Mouse (Mus musculus) heart, embryonic 13.5 days (tissue): ENCODE measurements around the gene Fyco1. TPM values are rescaled to one million over a fixed set of nuclear protein-coding genes. Genes with fewer than 3 reads are reported as not detected.

ENCODE experiments used
- ATAC-seq: fragments of 200-750 bp; cut with Nextera tagmentation; 2 replicates; pipeline ENCODE4 v1.8.0; 2017; ENCODE audit warnings: moderate TSS enrichment; ENCODE audit not compliant: insufficient number of reproducible peaks, low FRiP score, low TSS enrichment; ENCODE audit errors: extremely low read depth
- H3K27ac ChIP-seq: fragments of 300-500 bp; sonication (generic); replicated peaks from 2 replicates; pipeline ENCODE4 v1.5.1; 2015; ENCODE audit warnings: moderate library complexity, mild to moderate bottlenecking, inconsistent platforms
- H3K27me3 ChIP-seq: fragments of 300-500 bp; sonication (generic); replicated peaks from 2 replicates; pipeline ENCODE4 v1.6.1; 2015; ENCODE audit warnings: mild to moderate bottlenecking, inconsistent platforms
- H3K36me3 ChIP-seq: fragments of 300-500 bp; sonication (generic); 2 replicates; pipeline ENCODE4 v1.6.1; 2015; ENCODE audit warnings: mild to moderate bottlenecking, inconsistent platforms
- H3K4me1 ChIP-seq: fragments of 300-500 bp; sonication (generic); 2 replicates; pipeline ENCODE4 v1.6.1; 2015; ENCODE audit warnings: inconsistent platforms
- H3K4me2 ChIP-seq: fragments of 300-500 bp; sonication (generic); 2 replicates; pipeline ENCODE4 v1.6.1; 2015; ENCODE audit warnings: inconsistent platforms, mild to moderate bottlenecking, moderate library complexity
- H3K4me3 ChIP-seq: fragments of 300-500 bp; sonication (generic); 2 replicates; pipeline ENCODE4 v1.5.1; 2015; ENCODE audit warnings: moderate library complexity, mild to moderate bottlenecking, inconsistent platforms
- H3K9ac ChIP-seq: fragments of 300-500 bp; sonication (generic); 2 replicates; pipeline ENCODE4 v1.6.1; 2015; ENCODE audit warnings: inconsistent platforms, mild to moderate bottlenecking, moderate library complexity
- H3K9me3 ChIP-seq: fragments of 300-500 bp; sonication (generic); 2 replicates; pipeline ENCODE4 v1.6.1; 2016; ENCODE audit warnings: inconsistent platforms
- WGBS: fragments of 180-500 bp; shearing (Covaris S2); methylation state at CpG from one replicate; pipeline ENCODE4 v1.1.7; 2015; ENCODE audit warnings: mixed read lengths; 5-methylcytosine and 5-hydroxymethylcytosine counted together
- polyA plus RNA-seq: library from polyadenylated mRNA; unstranded; fragments of >200 nt; fragmentation: Nextera tagmentation; extraction: Ambion mirVana; gene quantifications from 2 replicates; pipeline ENCODE4 v1.2.1, GENCODE M21; 2015

Fyco1 gene
- polyA plus RNA-seq, 1 experiment from 2014 or later: 23.9 TPM

- Histone ChIP-seq H3K9me3 (no peaks in the 10 kb centered on the region), H3K4me1 (peaks cover 40% of the 10 kb centered on the region), H3K4me3 (peak overlapping the region; percentile 83), H3K4me2 (peak overlapping the region; percentile 85), H3K9ac (peak overlapping the region; percentile 92; the same call in 1 of the 2 replicates), H3K27ac (peak overlapping the region; percentile 95), H3K27me3 (no peaks in the 10 kb centered on the region), H3K36me3 (no peaks in the 10 kb centered on the region)
- WGBS: 61% methylated on average over 2 of the region's 2 CpGs
- ATAC-seq: no peak
Measured at GRCm38 (mm10) chr9:123849976-123850695, 1.6 kb downstream of the Fyco1 start.

- Histone ChIP-seq H3K4me1 (peaks cover 56% of the 10 kb centered on the region), H3K9ac (no peak overlapping the region), H3K27ac (peak overlapping the region; percentile 94), H3K4me2 (no peak overlapping the region), H3K9me3 (no peaks in the 10 kb centered on the region), H3K36me3 (peaks cover 20% of the 10 kb centered on the region), H3K4me3 (no peak overlapping the region), H3K27me3 (no peaks in the 10 kb centered on the region)
- no peak for ATAC-seq
- WGBS: 39% methylated on average over 1 of the region's 1 CpGs
Measured at GRCm38 (mm10) chr9:123846490-123846889, 5.2 kb downstream of the Fyco1 start.

DNA sequence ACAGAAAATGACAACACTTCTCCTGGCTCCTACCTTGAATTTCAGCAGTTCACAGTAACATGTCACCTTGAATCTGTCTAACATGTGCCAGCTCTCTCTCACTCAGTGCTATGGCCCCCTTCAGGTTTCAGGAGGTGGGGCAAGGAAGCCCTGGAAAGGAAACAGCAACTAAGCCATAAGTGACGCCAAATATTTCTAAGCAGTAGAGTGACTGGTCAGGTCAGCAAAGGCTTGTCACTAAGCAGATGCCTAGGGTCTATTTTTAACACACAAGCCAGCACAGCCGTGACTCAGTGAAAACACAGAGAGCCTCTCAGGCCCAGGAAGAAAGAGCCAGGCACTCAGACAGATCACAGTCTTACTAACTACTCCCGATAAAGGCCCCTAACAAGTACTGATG, 6.6 kb downstream of the Fyco1 start:
- Histone ChIP-seq H3K27ac (peak overlapping the region; percentile 94), H3K9ac (peak overlapping the region; percentile 47; the same call in 1 of the 2 replicates), H3K36me3 (peaks cover 34% of the 10 kb centered on the region), H3K4me1 (peaks cover 47% of the 10 kb centered on the region), H3K9me3 (no peaks in the 10 kb centered on the region), H3K4me3 (0 out of 2 replicates have a peak overlapping the region, but pooled peaks have one; percentile 4), H3K27me3 (no peaks in the 10 kb centered on the region), H3K4me2 (peak overlapping the region; percentile 52)
- WGBS: 13% methylated on average over 3 of the region's 3 CpGs
- peak; percentile 64; the same call in 1 of the 2 replicates for ATAC-seq

GRCm38 (mm10) chr9:123844468-123844867, 7.2 kb downstream of the Fyco1 start:
- peak overlapping the region; percentile 17; the same call in 1 of the 2 replicates for H3K9ac ChIP-seq
- peaks cover 40% of the 10 kb centered on the region for H3K36me3 ChIP-seq
- H3K4me1 ChIP-seq: peaks cover 40% of the 10 kb centered on the region
- no peaks in the 10 kb centered on the region for H3K27me3 ChIP-seq
- ATAC-seq: no peak
- WGBS: 52% methylated on average over 3 of the region's 3 CpGs
- H3K27ac ChIP-seq: peak overlapping the region; percentile 94
- H3K9me3 ChIP-seq: no peaks in the 10 kb centered on the region
- peak overlapping the region; percentile 52 for H3K4me2 ChIP-seq
- H3K4me3 ChIP-seq: 0 out of 2 replicates have a peak overlapping the region, but pooled peaks have one; percentile 4

DNA sequence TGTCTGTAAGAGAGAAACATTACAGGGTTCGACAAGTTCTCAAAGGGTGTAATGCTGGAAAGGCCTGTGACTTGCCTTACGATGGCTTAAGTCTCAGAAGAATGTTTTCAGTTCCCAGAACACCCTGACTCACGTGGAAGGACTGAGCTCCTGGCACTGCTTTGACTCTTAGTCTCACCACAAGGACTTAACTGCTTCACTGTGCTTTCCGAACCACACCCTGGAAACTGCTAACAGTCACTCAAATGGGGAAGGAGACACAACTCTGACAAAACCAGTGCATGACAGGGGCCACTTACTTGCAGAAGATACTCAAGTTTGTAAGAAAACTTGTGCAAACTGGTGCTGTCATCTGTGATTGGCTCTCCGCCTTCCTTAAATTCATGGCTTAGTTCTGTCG, 11.5 kb downstream of the Fyco1 start:
- ATAC-seq: no peak
- H3K27ac ChIP-seq: no peak overlapping the region
- WGBS: 86% methylated on average over 6 of the region's 6 CpGs
- H3K4me3 ChIP-seq: no peak overlapping the region
- H3K9ac ChIP-seq: no peak overlapping the region
- no peaks in the 10 kb centered on the region for H3K9me3 ChIP-seq
- H3K27me3 ChIP-seq: no peaks in the 10 kb centered on the region
- H3K4me2 ChIP-seq: no peak overlapping the region
- H3K4me1 ChIP-seq: peaks cover 21% of the 10 kb centered on the region
- peaks cover 79% of the 10 kb centered on the region for H3K36me3 ChIP-seq

DNA sequence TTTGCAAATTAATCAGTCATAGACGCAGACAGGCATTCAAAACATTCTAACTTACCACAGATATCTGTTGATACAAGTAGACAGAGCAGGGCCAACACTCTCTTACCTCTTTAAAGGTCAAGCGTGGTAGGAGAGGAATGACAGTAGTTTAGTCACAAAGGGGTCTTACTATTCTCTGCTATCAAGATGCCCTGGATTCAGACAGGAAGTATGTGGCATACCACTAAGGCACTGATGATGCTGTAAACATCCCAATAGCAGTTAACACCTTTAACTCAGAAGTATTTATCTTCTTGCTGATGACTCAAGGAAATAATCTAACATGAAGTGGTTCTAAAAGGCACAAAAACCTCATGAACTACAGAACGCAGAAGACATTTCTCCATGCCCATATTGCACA, 15.8 kb downstream of the Fyco1 start:
- no peak overlapping the region for H3K27ac ChIP-seq
- no peak overlapping the region for H3K9ac ChIP-seq
- H3K4me3 ChIP-seq: no peak overlapping the region
- H3K36me3 ChIP-seq: peaks cover 90% of the 10 kb centered on the region
- H3K27me3 ChIP-seq: no peaks in the 10 kb centered on the region
- H3K4me1 ChIP-seq: no peaks in the 10 kb centered on the region
- no peak for ATAC-seq
- H3K9me3 ChIP-seq: no peaks in the 10 kb centered on the region
- 73% methylated on average over 3 of the region's 3 CpGs for whole genome bisulfite sequencing
- no peak overlapping the region for H3K4me2 ChIP-seq

DNA sequence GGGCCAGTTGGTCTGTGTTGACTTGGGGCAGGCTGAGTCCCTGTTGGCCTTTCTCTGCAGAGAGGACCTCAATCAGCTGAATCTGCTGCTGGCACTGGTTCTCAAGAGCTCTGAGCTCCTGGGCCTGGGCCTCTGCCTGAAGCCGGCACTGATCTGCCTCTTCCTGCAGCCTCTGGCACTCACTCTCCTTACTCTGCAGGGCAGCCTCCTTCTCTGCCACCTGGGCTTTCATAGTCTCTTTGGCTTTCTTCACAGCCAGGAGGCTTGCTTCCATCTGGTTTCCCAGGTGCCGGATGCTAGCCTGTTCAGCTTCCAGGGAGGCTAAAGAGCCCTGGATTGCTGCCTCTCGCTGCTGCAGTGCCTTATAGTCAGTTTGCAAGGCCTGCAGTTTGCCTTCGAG, 22.8 kb downstream of the Fyco1 start:
- 83% methylated on average over 4 of the region's 4 CpGs for whole genome bisulfite sequencing
- peaks cover 90% of the 10 kb centered on the region for H3K36me3 ChIP-seq

GRCm38 (mm10) chr9:123826631-123827030, 25.1 kb downstream of the Fyco1 start:
- H3K9me3 ChIP-seq: no peaks in the 10 kb centered on the region
- peaks cover 95% of the 10 kb centered on the region for H3K36me3 ChIP-seq
- no peaks in the 10 kb centered on the region for H3K4me1 ChIP-seq
- H3K27me3 ChIP-seq: no peaks in the 10 kb centered on the region
- H3K9ac ChIP-seq: no peak overlapping the region
- no peak for ATAC-seq
- no peak overlapping the region for H3K4me3 ChIP-seq
- no peak overlapping the region for H3K4me2 ChIP-seq
- H3K27ac ChIP-seq: no peak overlapping the region
- 86% methylated on average over 3 of the region's 3 CpGs for WGBS

More for the DNA sequence above, 22.8 kb downstream of the Fyco1 start:
- Histone ChIP-seq H3K4me2 (no peak overlapping the region), H3K4me3 (no peak overlapping the region), H3K9ac (no peak overlapping the region), H3K9me3 (no peaks in the 10 kb centered on the region), H3K27ac (no peak overlapping the region), H3K27me3 (no peaks in the 10 kb centered on the region), H3K4me1 (no peaks in the 10 kb centered on the region)
- no peak for ATAC-seq

- H3K4me3 ChIP-seq: no peak overlapping the region
- H3K9me3 ChIP-seq: no peaks in the 10 kb centered on the region
- peaks cover 97% of the 10 kb centered on the region for H3K36me3 ChIP-seq
- peaks cover 8% of the 10 kb centered on the region for H3K4me1 ChIP-seq
- 90% methylated on average over 2 of the region's 2 CpGs for WGBS
- ATAC-seq: no peak
- H3K9ac ChIP-seq: no peak overlapping the region
- H3K27me3 ChIP-seq: no peaks in the 10 kb centered on the region
- no peak overlapping the region for H3K4me2 ChIP-seq
- H3K27ac ChIP-seq: no peak overlapping the region
Measured at GRCm38 (mm10) chr9:123818601-123819000, 33.1 kb downstream of the Fyco1 start.

- 70% methylated on average over 1 of the region's 1 CpGs for WGBS
- no peaks in the 10 kb centered on the region for H3K9me3 ChIP-seq
- H3K9ac ChIP-seq: no peak overlapping the region
- H3K36me3 ChIP-seq: peaks cover 97% of the 10 kb centered on the region
- no peak for ATAC-seq
- no peak overlapping the region for H3K27ac ChIP-seq
- peaks cover 8% of the 10 kb centered on the region for H3K4me1 ChIP-seq
- no peak overlapping the region for H3K4me3 ChIP-seq
- no peaks in the 10 kb centered on the region for H3K27me3 ChIP-seq
- H3K4me2 ChIP-seq: no peak overlapping the region
Measured at GRCm38 (mm10) chr9:123815996-123816395, 35.7 kb downstream of the Fyco1 start.

GRCm38 (mm10) chr9:123815444-123815843, 36.3 kb downstream of the Fyco1 start:
- H3K4me1 ChIP-seq: peaks cover 8% of the 10 kb centered on the region
- WGBS: 75% methylated on average over 3 of the region's 3 CpGs
- no peaks in the 10 kb centered on the region for H3K27me3 ChIP-seq
- no peak overlapping the region for H3K27ac ChIP-seq
- no peaks in the 10 kb centered on the region for H3K9me3 ChIP-seq
- no peak for ATAC-seq
- H3K4me3 ChIP-seq: no peak overlapping the region
- no peak overlapping the region for H3K4me2 ChIP-seq
- H3K36me3 ChIP-seq: peaks cover 97% of the 10 kb centered on the region
- no peak overlapping the region for H3K9ac ChIP-seq

- no peaks in the 10 kb centered on the region for H3K9me3 ChIP-seq
- no peak for ATAC-seq
- H3K9ac ChIP-seq: no peak overlapping the region
- H3K27ac ChIP-seq: no peak overlapping the region
- peaks cover 8% of the 10 kb centered on the region for H3K4me1 ChIP-seq
- WGBS: 58% methylated on average over 4 of the region's 4 CpGs
- no peaks in the 10 kb centered on the region for H3K27me3 ChIP-seq
- H3K4me3 ChIP-seq: no peak overlapping the region
- no peak overlapping the region for H3K4me2 ChIP-seq
- peaks cover 98% of the 10 kb centered on the region for H3K36me3 ChIP-seq
Measured at GRCm38 (mm10) chr9:123814821-123815220, 36.9 kb downstream of the Fyco1 start.
